Mouse (Mus musculus) forebrain, embryonic 10.5 days (tissue): Measurements from ENCODE around the gene Kmt2a. TPM values are rescaled to one million over a fixed set of nuclear protein-coding genes. Genes with fewer than 3 reads are reported as not detected.

Experiments used
- polyA plus RNA-seq: library from polyadenylated mRNA; unstranded; fragments of >200 nt; fragmentation: Nextera tagmentation; extraction: Ambion mirVana; gene quantifications from 2 replicates; pipeline ENCODE4 v1.2.1, GENCODE M21; 2016

Kmt2a gene
- polyA plus RNA-seq, 1 experiment from 2014 or later, result 10.3 TPM

Other genes with a start within 250 kb of the Kmt2a start
- gene Treh, start 208.1 kb downstream of the Kmt2a start, polyA plus RNA-seq, result not detected in 2 replicates
- 37.8 and 44.7 TPM in 2 replicates for gene Phldb1, start 146.1 kb downstream of the Kmt2a start, polyA plus RNA-seq
- gene Arcn1, start 113.5 kb downstream of the Kmt2a start, polyA plus RNA-seq, result 159 and 168 TPM in 2 replicates
- gene Ift46, start 113.4 kb downstream of the Kmt2a start, polyA plus RNA-seq, result 110 TPM in 2 replicates
- gene Tmem25, start 82.0 kb downstream of the Kmt2a start, polyA plus RNA-seq, result 2.1 and 3.0 TPM in 2 replicates
- gene Ttc36, start 78.2 kb downstream of the Kmt2a start, polyA plus RNA-seq, result not detected in 2 replicates
- gene Atp5l, start 39.4 kb upstream of the Kmt2a start, polyA plus RNA-seq, result 509 and 532 TPM in 2 replicates
- gene Ube4a, start 84.3 kb upstream of the Kmt2a start, polyA plus RNA-seq, result 23.8 and 24.8 TPM in 2 replicates
- not detected in 2 replicates for gene Cd3g, start 99.1 kb upstream of the Kmt2a start, polyA plus RNA-seq
- gene Cd3d, start 100.5 kb upstream of the Kmt2a start, polyA plus RNA-seq, result not detected in 2 replicates
- not detected in 2 replicates for gene Cd3e, start 128.3 kb upstream of the Kmt2a start, polyA plus RNA-seq
- gene Mpzl2, start 158.5 kb upstream of the Kmt2a start, polyA plus RNA-seq, result 3.2 and 3.5 TPM in 2 replicates
- 2.3 and 2.7 TPM in 2 replicates for gene Mpzl3, start 173.9 kb upstream of the Kmt2a start, polyA plus RNA-seq
- gene Jaml, start 197.9 kb upstream of the Kmt2a start, polyA plus RNA-seq, result 0.52 and 0.54 TPM in 2 replicates
- 3.6 and 4.5 TPM in 2 replicates for gene Scn2b, start 236.5 kb upstream of the Kmt2a start, polyA plus RNA-seq